Mouse (Mus musculus) naive thymus-derived CD4-positive, alpha-beta T cell, adult 2 months (primary cell): ENCODE measurements at regions not wholly inside any gene's neighbourhood (a gene's known extent, or its start where the extent isn't known, plus 50 kb on each side); places are given as distances from the start of the nearest gene placed in this dataset.
A peak's percentile ranks its signal among the peaks of the same experiment; 100 is the strongest.

Experiments used
- DNase-seq: peaks from one replicate; pipeline ENCODE4 v3.0.0-alpha.2; 2011; ENCODE audit warnings: low read depth

DNA sequence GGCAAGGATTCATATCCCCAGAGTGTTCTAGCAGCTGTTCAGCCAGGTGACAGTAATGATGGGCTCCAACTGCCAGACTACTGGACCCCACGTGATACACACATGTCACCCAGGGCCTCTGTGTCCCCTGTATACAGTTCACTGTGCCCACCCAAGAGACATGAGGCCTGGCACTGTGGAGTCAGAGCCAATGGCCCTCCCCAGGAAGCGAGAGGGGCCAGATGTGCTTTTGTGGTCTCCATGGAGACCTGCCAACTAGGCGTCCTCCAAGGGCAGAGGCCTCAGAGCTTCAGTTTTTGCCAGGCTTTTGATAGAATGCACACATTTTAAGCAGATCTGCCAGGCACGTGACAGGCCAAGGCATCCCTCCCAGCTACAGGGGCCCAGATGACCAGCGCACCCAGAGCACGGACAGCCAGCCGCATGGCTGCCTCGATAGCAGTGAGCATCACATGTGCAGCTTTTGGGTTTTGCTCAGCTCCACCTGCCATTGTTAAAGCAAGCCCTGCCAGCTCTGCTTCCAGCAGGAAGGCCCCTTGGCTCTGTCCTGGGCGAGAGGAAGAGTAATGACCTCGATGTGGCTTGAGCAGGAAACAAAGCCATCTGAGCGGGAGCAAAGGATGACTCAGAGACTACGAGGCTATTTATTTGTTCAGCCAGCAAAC lies 198.1 kb upstream of the Sulf2 start:
- DNase-seq, result no peak

DNA sequence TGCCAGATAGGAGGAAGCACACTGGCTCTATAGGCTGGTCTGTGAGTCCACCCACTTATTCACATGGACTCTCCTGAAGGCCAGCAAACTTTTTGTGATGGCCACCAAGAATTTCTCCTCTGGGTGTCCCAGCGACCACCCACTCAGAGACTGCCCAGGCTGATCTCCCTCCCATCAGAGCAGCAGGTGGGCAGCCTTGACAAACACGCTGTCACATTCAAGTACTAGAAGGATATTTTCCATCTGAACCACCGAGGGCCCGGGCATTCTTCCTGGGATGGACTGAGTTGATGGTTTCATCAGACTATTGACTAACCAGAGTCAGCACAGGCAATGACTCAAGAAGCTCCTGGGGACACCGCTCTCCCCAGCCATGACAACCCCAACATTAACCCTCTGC lies 196.5 kb upstream of the Sulf2 start:
- no peak for DNase-seq

DNA sequence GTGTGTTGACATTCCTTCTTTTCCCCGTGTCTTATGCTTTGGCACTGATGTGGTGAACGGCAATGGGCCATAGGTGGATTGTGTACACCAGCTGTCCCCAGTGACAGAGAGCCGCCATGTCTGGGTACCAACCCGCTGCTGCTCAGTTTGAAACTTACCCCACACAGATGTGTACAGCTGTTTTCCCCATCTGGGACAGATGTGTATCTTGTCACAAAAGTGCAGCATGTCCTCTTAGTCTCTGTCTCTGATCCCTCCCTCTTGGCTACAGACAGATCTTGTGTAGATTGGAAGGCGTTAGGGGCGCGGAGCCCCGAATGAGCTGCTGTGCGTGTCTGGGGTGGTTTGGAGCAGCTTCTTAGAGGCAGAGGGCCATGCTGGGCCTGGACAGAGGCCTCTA lies 196.1 kb upstream of the Sulf2 start:
- no peak for DNase-seq

DNA sequence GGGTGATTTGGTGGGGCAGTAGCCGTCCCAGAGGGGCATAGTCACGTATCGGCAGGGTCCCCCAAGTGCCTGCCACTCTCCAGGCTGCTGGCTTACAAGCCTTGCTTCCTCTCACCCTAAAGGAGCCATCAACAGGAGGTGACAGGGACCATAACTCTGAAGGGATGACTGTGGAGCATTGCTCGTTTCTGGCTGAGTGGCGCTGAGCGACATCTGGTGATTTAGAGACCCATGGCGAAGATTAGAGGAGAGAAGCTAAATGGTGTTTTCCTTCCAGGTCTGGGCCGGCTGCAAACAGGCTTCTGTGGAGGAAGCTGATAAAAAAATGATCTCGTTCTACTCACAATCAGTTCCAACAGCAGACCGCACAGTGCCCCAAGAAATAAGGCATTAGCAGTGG lies 193.2 kb upstream of the Sulf2 start:
- DNase-seq, result no peak

DNA sequence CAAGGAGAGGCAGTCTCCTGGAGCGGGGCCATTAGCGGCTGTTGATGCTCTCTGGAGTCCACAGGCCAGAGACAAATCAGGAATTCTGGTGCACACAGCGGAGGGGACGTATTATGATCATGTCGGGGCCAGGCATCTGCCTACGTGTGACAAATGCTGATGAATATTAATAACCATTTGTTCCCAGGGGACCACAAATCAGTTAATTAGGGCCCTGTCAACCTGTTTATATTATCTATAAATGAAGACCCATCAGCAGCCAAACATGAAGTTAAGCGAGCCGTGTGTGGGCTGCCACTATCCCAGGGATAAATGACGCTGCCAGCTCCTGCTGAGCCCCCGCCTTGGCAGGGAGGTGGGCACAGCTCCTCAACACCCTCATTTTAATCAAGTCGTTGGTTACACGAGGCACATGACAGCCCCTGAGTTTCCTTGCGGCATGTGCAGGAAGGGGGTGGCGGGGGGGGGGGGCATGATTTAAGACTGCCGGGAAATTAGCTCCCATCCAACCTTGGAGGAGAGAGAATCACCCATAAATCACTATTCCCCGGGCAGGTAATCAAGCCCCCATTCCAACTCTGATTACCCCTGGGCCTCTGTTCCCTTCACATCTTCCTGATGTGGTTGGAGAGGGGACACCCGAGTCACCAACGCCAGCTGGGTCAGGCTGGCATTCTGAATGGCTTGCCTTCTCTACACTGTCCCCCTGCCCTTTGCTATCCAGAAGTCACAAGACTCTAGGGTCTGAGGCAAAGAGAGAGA lies 191.1 kb upstream of the Sulf2 start:
- no peak for DNase-seq

DNA sequence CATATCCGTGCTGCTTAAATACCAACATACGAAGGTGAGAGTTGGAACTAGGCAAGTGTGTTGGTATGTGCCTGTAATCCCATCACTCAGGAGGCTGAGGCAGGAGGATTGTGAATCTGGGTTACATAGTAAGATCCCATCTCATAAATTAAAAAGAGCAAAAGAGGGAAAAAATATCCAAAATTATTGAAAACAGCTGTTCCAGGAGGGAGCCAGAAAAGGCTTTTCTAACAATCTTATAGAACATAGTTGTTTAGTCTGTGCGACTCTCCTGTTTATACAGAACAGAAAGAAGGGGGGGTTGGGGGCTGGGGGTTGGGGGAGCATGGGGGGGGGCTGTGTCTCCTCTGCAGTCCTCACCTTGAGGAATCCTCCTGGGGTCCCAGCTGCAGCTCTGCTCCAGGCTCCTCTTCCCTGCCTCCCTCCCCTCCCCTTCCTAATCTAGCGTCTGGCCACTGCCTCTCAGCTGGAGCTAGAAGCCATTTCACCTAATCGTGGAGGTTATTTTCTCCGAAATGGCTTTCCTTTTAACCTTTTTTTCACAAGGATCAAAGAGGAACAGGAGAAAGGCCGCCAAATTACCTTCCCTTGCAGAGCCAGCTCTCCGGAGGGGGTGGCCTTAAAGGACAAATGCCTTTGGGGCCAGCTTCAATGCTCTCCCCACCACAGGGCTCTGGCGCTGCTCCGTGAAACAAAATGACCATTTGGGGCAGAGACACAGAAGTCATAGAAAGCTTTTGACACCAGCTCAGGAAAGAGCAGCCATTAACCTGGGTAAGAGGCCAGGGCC lies 188.3 kb upstream of the Sulf2 start:
- no peak for DNase-seq

DNA sequence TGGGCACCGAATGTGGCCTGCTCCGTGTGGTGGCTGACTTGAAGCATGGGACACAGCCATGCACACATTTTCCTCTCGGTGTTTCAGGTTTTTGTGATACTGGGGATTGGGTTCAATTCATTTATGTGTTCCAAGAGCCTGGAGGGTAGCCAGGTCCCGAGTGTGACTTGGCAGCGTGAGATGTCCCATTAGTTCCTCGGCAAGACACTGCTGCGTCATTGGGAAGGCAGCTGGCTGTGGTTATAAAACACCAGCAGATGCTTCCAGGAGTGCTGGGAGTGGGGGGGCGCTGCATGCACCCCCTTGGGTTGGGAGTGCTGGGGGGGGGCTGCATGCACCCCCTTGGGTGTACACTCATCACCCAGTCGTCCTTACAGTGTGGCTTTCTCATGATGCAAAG lies 186.9 kb upstream of the Sulf2 start:
- DNase-seq, result no peak

DNA sequence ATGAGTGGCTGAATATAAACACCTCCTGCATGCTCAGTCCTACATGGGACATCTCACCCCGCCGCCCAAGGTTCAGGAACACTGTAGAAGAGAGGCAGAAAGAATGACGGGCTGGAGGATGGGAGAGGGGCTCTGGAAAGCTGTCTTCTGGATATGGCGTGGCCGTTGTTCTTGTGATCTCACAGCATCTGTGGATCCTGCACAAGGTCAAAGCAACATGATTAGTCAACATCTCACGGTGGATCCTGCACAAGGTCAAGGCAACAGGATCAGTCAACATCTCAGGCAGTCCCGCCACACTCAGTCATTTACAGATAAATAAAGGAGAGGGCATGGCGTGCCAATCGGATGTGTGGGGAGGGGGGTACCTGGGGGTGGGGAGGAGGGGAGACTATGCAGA lies 184.7 kb upstream of the Sulf2 start:
- no peak for DNase-seq

DNA sequence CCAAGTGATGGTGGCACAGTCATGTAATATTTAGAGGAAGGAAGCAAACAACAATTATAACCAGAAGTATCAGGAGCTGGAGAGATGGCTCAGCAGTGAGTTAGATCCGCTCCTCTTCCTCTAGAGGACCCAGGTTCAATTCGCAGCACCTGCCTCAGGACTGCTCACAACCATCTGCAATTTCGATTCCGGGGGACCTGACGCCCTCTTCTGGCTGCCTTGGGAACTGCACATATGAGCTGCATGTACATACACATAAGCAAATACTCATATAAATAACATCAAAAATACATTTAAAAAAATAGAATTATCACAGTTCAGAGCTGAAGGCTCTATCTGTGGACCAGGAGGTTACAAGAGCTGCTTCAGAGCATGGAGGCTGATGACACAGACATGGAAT lies 184.0 kb upstream of the Sulf2 start:
- peak; percentile 10 for DNase-seq

DNA sequence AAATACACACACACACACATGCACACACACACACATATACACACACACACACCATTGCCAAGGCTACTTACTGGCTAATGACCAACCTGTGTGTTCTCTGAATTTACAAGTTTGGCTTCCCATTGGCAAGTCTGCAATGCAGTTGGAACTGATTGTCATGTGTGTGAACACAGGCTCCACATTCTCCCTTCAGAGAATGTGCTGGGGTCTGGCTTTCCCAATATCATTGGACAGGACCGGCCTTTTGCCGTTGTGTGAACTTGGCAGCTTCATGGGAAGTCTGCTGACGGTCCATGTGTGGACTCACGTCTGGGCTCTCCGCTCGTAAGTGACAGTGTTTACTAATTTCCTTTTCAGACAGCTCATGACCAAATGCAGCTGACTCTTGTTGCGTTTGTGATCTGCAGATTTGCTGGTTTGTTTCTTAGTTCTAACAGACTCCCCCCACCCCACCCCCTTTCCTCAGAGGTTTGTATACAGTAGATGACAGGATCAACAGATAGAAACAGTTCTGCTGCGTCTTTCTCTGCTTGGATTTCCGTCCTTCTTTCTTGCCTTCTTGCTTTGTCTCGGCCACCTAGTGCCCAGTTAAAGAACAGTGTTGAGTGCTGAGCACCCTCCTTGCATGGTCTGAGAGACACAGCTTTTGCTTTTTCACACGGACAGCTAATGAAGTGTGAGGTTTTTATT lies 183.1 kb upstream of the Sulf2 start:
- no peak for DNase-seq

DNA sequence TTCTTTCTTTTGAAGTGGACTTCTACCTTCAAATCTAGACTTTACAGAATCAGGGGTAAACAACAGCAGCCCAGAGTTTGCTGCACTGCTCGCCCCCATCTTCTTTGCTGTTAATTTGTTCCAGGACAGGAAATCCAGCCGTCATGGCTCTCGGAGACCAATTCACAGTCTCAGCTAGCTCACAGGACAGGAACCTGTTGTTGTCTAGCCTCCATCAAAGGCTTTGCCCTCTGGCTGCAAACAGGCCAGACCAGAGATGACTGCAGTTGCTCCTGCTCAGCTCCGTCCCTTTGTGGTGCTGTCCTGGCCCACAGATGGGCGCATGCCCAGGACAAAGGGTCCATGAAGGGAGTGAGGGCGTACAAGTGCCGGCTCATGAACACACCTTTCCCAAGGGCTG lies 182.2 kb upstream of the Sulf2 start:
- no peak for DNase-seq

DNA sequence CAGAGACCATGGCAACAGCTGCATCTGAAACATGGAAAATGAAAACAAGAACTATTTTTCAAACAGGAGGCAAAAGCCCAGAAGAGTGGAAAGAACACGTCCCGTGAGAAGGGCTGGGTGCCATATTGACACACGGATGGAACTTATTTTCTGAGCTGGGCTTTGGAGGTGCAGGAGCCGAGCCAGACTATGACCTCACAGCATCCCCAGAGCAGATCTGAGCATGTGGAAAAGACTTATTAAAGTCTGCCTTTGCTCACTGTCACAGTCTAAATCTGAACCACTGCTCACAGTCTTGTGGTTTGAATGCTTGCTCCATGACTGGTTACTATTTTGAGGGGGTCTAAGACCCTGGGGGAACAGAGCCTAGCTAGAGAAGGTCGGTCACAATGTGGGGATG lies 180.2 kb upstream of the Sulf2 start:
- no peak for DNase-seq

DNA sequence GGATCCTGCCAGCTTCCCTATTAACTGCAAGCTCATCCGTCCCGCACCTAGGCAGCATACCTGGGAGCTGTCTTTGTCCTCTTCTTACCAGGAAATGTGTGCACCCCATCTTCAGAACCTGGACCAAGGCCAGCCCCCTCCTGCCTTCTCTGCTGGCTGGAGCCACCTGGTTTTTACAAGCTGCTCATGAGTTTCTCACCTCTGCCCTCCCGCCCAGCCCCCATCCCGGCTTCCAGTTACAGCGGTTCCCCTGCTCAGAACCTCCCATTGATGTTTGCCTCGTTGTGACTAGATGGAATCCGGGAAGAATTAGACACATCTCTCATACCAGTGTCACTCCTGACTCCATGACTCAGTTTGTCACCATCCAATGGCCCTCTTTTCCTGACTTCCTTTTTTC lies 179.1 kb upstream of the Sulf2 start:
- no peak for DNase-seq

DNA sequence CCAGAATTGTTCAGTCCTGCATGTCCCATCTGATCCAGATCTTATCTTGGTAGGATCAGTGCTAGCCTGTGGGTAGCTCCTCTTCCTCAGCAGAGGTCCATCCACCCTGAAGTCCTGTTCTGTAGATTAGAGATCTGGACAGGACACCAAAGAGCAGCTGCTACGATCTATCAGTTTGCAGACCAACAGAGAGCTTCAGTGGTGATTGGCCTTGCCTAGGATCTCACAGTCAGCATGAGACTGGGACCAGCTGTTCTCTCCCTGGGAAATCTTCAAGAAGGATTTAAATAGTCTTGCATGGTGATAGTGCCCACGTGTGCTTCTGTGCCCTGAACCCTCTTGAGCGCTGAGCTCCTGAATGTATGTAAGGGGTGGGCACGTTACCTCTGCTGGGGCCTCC lies 178.4 kb upstream of the Sulf2 start:
- DNase-seq, result no peak

DNA sequence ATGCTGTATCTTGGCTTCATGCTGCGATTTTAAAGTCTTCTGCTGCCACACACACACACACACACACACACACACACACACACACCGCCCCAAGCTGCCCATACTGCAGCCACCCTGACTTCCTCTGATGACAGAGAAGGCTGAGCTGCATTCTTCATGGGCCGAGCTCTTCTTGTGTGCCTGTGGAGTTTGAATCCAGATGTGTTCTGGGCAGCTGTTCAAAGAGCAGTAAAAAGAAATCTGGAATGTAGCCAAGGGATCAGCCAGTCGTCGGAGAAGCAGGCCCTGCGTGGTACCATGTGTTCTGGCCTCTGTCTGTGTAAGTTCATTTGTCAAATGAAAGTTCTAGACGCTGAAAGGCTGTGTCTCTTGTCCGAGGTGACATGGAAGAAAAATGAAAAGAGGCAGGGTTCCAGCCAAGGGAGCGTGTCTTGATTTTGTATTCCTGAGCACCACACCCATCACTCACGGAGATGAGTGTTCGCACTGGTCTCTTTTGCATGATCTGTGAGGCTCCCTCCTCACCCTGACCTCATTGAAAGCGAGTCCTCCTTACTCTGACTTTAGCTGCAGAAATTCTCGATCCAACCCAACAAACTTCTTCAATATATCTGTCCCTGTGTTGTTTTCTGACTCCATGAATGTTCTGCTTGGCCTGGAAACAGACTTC lies 177.4 kb upstream of the Sulf2 start:
- DNase-seq, result no peak

DNA sequence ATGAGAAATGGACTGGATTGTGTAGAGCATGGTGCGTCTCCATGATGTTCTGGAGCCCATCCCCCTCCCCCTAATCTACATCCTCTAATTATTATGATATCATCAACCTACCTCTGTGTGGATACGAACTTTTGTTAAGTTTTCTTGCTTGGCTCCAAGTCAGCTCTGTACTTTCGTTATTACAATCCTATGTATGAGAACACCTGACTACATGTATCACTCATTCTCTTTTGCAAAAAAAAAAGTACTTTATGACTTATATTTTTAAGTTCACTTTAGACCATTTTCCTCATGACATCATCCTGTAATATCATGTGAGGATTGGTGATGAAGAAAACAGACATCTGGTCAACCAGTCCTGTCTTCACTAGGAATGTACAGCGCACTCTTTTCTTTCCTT lies 175.7 kb upstream of the Sulf2 start:
- no peak for DNase-seq

DNA sequence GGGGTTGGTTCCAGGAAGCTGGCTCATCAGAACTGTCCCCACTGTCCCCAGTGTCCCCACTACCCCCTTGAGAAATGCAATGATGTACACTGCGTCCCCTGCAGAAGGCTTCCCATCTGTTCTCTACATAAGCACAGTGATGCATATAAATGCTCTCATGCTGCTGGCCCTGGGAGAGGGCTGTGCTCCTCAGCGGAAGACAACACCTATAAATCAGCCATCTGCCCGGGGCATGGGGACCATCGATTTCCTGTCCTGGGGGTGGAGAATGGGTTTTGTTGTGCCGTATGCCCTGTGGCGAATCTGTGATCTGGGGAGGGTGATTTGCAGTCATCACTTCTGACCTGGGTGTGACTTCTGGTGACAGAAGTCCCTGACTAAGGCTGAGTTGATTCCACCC lies 174.9 kb upstream of the Sulf2 start:
- DNase-seq, result no peak

DNA sequence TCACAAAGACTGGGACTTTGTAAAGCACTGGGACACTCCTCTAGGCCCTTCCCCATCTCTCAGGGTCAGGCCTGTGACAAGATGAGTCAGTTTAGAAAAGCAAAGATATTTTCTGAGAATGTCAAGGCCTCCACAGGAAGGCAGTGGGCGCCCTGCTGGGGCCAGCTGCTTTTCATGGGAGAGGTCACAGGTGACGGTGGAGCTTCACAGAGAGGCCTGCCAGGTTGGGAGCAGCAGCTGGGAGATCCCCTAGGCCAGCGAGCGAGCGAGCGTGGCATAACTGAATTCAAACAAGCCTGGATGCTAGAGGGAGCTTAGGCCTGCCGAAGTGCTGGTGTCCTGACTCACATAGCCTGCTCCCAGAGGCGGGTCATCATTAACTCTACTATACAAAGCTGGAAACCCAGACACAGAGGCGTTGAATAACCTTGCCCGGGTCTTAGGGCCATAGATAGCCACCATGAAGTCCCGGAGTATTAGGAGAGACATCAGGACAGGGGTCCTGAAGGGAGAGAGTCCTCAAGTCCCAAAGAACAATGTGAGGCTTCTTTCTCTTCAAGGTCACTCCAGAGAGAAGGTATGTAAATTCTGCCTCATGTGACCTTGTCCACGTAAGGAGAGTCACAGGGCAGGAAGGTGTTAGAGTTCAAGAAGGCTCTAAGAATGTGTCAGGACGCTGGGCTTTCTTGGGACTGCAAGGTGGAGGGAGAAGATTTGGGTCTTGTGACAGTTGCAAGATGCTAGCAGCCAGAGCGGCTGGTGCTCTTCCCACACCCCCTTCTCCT lies 174.3 kb upstream of the Sulf2 start:
- DNase-seq, result no peak

DNA sequence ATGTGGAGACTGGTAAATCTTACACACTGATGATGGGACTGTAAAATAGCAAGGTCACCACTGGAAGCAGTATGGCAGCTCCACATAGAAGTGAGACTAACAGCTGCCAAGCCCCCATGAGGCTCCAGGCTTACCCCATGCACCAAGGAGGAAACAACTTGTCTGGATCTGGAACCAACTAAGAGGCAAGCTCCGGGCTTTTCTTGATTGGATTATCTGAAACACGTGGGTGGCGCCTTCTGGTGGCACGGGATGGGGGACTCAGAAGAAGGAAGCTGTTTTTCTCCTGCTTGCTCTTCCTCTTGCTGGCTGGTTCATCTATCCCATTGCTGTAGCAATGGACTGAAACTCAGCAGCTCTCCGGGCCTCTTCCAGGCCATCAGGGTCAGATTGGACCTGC lies 171.5 kb upstream of the Sulf2 start:
- no peak for DNase-seq

DNA sequence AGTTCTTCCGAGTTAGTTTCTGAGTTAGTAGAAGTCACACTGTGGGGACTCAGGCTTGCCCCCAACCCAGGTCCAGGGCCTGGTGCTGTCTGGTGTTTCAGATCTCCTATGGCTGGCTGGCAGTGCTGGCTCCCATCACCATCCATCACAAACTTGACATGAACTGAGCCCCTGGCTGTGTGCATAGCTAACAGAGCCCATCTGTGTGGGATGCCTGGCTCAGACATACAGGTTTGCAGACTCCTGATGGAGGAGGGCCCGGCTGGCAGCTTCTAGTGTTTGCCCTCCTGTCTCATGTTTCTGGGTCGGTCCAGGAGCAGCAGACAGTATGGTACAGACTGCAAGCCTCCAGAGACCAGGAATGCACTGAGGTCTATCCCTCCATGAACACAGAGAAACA lies 169.5 kb upstream of the Sulf2 start:
- no peak for DNase-seq

DNA sequence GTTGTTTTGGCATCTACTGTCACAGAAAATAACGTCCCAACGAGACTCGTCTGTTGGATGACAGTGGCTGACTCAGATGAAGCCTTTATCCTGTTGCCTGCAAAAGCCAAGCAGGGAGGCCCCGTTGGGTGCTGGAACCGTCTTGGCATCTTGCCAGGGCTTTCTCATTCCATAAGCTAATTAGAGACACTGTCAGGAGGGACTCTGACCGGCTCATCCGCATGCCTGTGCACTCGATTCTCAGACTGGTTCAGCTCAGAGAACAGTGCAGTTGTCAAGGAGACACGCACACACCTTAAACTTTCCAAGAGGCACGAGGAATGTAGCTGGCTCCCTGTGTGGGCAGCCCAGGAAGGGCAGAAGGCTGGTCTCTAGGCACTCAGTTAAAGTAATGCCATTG lies 169.0 kb upstream of the Sulf2 start:
- DNase-seq, result no peak
